Mouse (Mus musculus) heart, postnatal 4 days (tissue): ENCODE measurements at regions not wholly inside any gene's neighbourhood (a gene's known extent, or its start where the extent isn't known, plus 50 kb on each side); places are given as distances from the start of the nearest gene placed in this dataset.

Experiments used
- DNase-seq: peaks from one replicate; pipeline ENCODE4 v3.0.0; 2021

DNA sequence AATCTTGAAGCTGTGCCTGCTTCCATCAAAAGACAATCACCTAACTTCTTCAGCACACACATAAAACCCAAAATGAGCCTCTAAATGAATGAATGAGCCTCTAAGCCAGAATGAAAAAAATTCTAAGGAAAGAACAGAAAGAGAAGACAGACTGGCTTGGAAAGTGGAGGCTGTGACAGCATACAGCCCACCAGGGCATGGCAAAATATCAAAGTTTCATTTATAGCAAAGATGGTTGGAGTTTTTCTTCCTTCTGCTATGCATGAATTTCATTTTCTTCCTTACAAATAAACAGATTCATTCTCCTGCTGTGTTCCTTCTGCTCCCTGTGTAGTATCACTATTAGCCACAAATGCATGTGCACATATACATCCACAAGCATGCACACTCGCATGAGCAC, 247.7 kb upstream of the Spred2 start:
- DNase-seq: no peak

DNA sequence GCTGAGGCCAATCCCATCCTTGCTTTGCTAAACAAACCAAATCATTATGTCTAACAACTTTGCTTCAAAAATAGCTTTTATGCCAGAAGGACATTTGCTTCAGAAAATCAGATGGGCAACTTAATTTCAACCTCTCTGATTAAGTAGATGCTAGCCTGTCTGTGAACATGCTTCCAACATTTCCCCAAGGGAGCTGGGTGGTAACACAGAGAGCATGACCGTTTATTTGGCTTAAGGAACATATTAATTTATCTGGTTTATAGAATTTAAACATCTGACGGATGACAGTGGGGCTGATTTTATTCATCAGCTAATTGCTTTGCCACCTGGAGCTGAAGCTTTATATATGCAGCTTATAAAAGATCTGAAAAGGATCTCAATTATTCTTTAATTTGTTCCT, 245.1 kb upstream of the Spred2 start:
- no peak for DNase-seq

DNA sequence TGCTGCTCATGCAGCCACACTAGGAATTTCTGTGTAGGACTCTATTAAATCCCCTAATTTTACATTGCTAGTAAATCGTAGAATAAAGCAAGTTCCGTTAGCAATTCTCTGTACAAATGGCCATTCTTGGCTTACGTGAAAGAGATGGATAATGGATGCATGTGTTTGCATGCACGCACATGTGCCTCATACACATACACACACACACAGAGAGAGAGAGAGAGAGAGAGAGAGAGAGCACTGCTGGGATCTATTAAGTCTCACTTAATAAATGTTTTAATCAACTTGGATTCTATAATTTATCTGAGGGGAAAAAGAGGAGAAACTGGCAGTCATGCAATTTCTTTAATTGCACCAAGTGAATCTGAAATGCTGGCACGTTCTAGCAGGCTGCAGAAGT, 244.5 kb upstream of the Spred2 start:
- no peak for DNase-seq

DNA sequence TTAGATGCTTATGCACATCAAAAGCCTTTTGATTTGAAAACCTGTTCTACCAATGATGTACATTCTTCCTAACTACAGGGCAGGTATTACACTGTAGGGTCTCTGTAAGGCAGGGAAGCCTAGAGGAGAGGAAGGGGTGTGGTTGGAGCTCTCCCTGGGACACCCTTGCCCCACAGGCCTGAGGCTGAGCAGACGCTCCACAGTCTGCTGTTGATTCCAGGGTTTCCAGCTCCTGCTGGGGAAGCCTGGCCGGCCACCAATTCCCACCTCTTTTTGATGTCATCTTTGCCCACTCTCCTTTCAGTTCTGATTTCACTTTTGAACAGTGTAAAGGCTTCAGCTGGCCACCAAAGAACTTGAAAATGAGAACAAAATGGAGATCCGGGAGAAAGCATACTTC, 223.0 kb upstream of the Spred2 start:
- no peak for DNase-seq

DNA sequence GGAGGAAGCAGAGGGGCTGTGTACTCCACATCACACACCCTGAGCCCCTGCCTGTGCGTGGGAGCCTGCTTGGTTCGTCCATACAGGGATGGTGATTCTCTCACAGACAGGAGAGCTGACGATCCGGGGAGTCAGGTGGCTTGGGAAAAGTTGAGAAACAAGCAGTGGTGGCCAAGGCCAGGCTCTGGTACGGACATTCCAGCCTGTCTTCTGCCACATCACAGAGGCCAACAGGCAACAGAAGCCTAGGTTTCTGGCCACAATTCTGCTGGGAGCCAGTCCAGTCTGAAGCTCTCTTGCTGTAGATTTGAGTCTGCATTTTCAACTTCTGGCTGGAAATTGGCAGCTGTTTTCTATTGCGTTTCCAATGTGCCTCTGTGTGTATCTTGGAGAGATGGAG, 215.4 kb upstream of the Spred2 start:
- DNase-seq: no peak

DNA sequence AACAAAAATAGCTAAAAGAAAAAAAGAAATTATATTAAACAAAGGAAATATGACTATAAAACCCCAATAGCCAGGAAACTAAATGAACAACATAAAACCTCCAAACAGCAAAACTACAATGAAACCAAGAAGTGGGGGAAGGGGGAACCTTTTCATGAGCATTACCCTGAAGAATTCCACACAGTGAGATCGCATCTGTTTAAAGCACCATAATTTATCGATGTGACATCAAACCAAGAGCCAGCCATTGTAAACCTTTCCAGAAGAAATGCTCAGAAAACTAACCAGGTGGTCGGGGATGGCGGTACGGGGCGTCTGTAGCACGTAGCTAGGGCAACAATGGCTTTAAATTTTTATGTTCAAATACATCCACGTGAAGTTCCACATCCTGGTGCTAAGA, 214.8 kb upstream of the Spred2 start:
- no peak for DNase-seq

DNA sequence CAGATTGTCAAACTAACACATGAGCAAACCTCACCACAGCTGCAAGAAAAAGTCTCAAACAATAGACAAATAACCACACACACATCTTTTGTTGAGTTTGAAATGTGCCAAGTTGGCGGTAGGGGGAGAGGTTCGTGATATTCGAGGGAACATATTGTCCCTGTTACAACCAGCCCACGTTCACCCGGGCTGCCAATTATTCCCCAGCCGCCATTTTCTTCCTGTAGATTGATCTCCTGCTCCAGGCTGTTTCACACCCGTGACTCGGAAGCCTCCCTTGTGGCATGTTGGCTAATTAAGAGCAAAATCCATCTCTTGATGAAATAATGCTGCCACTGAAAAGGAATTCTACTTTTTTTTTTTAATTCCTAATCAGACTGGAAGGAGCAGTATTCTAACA, 211.1 kb upstream of the Spred2 start:
- no peak for DNase-seq

DNA sequence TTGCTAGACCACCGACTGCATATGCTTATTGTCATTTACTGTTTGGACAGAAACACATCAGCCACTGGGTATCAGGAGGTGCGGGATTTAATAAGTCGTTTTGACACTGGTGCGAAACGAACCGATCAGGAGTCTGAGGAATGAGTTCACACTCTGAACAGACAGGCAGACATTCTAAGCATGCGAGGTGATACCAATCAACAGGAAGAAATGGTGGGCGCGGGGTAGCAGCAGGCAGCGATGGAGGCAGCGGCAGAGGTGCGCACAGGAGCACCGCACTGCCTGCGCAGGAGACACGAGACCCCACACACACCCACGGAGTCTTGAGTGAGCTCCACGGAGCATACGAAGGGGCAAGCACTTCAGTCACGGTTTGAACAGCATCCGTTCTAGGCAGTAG, 210.6 kb upstream of the Spred2 start:
- no peak for DNase-seq

DNA sequence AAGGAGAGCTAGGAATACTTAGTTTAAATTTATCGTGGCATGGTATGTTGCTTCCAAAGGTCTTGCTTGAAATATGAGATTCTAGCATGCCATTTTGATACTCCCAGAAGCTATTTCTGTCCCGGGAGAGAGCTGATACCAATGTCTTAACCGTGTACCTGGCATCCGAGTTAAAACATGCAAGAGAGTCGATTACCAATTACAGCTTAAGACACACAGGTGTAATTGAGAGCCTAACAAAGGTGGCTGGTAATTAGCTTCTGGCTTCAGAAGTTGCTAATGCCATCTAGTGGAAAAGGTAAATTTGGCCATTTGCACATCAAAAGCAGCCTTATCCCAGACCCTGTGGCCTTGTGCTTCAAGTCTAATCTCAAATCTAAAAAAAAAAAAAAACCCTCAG, 210.0 kb upstream of the Spred2 start:
- no peak for DNase-seq

DNA sequence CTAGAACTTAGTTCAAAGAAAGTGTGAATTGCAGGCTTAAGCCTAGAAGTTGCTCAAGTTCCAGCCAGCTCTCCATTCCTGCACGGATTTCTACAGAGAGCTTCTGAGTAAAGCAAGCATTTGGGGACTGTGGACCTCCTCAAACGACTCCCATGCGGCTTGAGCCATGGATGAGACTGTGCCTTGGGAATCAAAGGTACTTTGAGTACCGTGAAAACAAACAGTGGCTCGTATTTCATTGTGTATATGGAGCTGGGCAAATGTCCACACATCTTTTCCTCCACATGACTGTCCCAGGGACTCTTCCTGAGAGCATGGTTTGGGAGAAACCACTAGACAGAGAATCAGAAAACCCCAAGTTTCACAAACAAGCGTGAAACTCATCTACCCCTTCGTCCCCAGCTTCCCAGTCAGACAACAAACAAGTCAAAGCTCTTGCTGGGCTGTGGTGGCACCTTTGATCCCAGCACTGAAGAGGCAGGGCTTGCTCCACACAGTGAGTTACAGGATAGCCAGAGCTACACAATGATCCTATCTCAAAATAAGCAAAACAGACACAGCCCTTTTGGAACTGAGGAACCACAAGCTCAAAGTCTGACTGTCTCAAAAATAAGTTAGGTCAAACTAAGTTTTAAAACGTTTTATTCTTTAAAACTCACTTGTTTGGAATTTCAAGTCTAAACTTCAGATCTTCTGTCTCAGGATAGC, 209.1 kb upstream of the Spred2 start:
- DNase-seq: no peak

DNA sequence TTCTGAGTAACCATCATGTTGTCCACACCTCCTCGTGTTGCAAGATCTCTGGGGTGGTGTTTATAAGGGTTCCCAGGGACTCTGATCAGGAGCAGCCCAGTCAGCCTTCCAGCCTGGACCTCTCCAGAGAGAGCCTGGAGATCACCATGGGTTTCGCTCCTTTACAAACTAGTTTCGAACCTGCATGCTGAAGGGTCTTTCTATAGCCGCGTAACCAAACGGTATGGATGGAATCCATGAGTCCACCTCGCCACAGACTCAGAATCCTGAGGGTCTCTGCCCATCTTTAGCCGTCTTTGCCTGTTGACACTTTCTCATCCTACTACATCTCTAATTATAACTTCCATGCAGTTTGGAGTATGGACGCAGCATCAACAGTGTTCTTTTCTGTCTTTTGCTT, 206.0 kb upstream of the Spred2 start:
- DNase-seq: no peak

DNA sequence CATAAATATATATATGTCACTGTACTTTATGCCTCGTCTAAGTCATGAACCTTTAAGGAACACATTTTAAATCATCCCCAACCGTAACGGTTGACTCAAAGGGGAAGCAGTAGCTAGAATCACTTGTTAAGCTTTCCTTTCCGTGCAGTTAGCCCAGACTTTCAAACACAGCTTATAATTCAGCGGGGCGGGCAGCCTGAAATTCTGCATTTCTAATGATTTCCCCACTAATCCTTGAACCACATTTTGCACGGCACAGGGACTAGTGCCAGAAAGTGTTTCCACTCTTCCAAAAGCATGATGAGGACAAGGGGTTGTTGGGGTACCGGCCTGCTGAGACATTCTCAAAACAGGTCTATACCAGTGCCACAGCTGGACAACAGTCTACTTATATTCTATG, 195.1 kb upstream of the Spred2 start:
- DNase-seq: no peak

DNA sequence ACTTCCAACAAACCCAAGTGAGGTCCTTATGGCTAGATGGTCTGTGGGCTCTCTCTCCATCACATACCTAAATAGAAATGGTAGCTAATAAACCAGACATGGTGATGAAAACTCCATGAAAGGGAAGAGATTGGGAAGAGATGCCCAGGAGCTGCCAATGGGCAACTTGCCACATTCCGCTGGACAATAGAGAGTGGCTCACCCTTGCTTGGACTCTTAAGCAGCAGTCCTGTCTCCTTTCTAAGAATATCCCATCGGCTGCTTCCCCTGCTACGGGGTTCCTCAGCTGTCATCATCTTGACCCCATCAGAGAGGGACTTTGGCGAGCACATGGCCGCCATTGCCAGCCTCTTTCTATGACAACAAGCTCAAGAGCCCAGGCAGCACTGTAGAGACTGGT, 193.4 kb upstream of the Spred2 start:
- DNase-seq: no peak

DNA sequence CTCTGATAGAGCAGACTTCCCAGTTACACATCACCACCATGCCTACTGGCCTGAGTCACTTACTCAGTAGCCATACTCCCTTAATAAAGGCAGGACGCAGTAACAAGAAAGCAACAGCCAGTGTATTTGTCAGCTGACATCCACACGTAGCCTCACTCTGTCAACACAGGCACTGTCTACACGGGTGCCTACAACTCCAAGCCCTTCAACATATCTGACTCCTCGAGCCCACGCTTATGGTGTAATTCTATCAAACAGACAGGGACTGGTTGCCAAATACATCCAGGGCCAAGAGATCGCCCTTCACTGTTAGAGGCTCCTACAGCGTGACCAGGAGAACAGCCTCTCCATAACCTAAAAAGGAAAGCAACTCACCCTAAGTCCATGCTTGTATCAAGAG, 188.1 kb upstream of the Spred2 start:
- DNase-seq: no peak

DNA sequence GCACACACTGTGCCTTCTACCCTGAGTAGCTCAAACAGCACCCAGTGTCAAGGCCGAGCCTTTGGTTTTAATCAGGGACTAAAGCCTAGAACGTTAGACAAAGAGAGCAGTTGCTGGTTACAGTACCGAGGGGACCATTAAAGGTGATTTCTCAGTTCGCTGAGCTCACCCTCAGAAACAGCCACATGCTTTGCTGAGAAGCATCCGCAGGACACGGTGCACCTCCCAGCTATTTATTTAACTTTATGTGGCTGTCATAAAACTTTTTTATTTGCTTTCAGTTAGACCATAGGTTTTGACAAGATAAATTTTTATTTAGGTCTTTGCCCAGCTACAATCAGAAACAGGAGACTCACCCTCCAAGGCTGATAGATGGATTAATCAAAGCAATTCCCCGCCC, 187.2 kb upstream of the Spred2 start:
- no peak for DNase-seq

DNA sequence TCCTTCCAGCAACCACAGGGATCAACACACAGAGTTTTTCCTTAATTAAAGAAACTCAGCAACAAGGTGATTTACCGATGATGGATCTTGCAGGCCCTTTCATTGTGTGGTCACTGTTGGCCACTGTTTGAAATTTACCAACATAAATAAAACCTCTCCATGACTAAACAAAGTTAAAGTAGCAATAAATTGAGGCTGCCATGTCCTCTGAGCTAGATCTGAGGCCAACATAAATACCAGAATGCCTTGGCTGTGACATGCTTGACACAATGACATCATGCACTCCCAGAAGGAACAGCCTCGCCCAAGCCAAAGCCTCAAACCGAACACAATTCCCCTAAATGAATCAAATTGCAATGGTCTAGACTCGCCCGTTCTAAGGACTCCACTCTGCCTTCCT, 186.8 kb upstream of the Spred2 start:
- DNase-seq: peak; percentile 23

DNA sequence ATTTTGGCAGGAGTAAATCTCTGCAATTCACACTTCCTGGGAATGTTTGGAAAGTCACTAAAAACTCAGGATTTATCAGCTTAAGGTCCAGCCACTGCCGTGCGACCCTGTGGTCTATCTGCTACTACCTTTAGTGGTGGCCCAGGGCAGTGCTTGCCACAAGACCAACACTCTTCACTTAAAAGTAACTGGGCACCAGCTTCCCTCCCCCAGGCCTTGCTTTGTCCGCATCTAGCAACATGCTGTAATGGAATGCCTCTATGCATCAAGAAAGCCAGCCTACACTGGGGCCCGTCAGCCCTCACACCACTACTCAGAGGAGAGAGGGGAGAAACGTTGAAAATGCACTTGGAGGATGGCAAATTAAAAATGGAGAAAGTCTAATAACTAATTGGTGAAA, 186.4 kb upstream of the Spred2 start:
- no peak for DNase-seq

DNA sequence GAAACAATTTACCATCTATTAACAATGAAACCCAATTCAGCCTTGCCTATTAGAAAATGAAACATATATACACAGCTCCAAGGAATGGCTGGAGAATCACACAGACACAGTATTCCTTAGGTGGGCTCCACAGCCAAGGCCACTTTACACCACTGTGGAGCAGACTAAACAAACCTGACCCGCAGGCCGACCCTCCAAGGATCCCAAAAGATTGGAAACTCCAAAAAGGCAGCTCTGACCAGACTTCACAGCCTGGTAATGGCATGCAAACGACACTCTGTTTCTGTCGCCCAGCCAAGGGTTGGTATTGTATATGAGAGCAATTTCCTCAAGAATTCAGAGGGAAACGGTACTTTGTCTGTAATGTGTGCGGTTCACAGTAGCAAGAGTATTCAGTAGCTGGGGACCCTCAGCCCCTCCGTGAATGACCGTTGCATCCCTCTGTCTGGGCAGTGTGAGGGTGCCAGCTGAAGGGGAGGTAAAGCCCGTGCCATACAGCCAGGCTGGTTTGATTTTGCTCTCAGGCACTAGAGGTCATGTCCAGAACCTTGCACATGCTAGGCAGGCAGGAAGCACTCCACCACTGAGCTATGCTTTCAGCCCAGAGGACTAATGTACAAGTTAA, 184.5 kb upstream of the Spred2 start:
- DNase-seq: no peak

DNA sequence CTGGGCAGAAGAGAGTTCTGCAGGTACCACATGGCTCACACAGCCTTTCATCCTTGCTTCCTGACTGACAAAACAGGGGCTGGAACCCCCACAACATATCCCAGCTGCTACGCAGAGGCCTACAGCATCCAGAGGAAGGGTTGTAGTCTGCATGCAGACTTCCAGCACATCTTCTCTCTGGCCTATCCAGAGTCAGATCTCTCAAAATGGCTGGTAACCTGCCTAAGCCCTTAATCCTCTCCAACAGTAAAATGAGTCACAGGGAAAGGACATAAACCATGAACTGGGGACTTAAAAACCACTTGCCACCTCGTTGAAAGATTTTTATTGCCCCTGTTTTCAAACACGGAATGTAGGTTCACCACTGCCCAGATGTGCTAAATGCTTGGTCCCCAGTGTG, 183.6 kb upstream of the Spred2 start:
- DNase-seq: no peak

DNA sequence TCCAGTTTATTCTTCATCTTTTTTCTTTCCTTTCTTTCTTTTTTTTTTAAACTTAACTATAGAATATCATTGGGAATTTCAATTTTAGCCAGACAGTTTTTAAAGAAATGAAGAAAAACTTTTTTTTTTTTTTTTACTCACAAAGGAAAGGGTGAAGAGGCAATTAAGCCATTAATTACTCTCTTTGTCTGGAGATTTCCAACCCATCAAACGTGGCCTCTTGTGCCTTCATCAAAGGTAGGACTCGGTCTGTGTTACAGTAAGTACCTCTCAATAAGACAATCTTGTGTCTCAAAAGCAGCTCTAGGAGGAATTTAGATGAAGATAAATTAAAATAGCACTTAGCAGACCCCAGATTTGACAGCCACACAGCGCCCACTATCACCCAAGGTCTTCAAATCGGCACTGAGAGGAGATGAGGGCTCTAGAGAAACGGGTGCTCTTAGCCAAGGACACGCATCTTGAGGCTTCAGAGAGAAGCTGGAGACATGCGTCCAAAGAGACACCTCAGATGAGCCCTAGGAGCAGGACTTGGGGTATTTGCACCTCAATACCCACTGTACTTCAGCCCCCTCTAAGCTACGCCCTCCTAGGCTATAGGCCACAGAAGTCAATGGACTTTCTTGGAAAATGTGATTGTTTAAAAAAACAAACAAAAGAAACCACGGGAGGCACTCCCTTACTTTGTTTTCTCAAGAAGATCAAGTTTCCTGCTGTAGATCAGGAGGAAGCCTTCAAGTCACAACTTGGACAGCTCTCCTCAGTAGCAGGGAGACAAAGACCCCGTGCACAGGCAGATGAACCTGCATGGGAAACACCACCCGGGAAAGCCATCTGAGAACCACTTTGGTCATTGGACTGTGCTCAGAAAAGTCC, 176.8 kb upstream of the Spred2 start:
- no peak for DNase-seq

DNA sequence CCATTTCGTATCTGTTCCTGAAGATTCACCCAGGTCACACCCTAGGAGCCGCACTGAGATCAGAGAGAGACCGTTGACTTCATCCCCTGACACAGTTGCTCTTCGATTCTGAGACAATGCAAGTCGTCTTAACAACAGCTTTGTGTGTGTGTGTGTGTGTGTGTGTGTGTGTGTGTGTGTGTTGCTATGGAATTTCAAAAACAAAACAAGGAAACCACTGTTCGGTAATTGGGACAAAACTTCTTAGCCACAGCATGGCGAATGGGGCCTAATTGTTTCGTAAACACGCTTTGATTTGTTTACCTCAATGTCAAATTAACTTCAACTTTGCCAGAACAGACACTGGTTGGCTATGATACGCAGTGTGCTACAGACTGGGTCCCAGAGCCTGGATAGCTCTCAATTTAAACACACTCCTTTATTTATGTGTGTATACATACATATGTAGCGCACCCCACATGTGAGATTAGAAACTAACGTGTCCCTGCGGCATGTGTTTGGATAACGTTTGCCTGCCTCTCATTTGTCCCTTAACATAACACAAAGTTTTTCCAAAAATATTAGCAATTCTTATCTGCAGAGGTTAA, 176.1 kb upstream of the Spred2 start:
- no peak for DNase-seq

DNA sequence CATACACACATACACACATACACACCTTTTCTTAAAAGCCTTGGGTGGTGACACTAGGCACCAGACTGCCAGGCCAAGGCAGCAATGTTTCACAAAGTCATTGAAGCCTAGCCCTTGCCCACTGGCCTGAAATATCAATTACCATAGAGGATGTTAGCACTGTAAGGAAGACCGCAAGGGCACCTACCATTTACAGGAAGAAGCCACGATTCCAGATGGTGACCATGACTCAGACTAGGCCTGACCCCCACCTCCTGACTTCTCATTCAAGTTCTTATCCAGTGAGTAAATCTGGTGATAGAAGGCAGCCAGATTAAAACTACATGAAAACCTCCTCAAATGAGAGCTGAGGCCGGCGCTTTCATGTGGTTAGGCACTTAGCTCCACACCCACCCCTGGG, 165.3 kb upstream of the Spred2 start:
- DNase-seq: no peak
